ENCODE assay signal across 27 mouse cellular contexts in the genomic region with DNA sequence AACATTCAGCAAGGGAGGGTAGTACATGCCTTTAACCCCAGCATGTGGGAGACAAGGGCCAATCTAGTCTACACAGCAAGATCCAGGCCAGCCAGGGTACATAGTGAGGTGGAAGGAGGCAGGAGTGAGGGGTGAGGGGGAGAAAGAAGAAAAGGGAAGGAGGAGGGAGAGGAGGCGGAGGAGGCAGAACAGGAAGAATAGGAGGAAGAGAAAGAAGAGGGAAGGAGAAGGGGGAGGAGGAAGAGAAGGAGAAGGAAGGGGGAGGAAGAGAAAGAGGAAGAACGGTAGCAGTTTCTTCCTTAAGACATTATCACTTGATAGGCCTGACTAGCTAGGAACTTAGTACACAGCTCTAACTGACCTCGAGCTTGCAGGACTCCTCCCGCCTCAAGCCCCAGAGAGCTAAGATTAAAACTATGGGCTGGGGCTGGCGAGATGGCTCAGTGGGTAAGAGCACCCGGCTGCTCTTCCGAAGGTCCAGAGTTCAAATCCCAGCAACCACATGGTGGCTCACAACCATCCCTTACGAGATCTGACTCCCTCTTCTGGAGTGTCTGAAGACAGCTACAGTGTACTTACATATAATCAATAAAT. TPM values are rescaled to one million over a fixed set of nuclear protein-coding genes. Genes with fewer than 3 reads are reported as not detected.
DNase-seq lines count a peak whose midpoint lies in the region; ATAC-seq and TF ChIP-seq lines count a peak whose summit lies in the region.
"Had no signal": no experiment of that assay in that cellular context is flagged by ENCODE, and none has a peak within 500 bp of the region (broad histone marks: within the 10 kb centered on the region; RNA-seq: fewer than 3 reads in every experiment).

No protein-coding gene starts in this region.

- H3K27ac ChIP-seq in MEL (ENCODE audit: control insufficient read depth, low read depth, low read length), result no peak overlapping the region
- no peak overlapping the region for H3K27ac ChIP-seq in kidney, adult 2 months (ENCODE audit: insufficient read depth, low read depth, low read length)
- H3K27ac ChIP-seq: embryonic facial prominence, embryonic 13.5 days; embryonic facial prominence, embryonic 15.5 days; forebrain, embryonic 10.5 days; forebrain, embryonic 12.5 days had no signal

- no peak for TF ChIP-seq EP300 in MEL (IDR thresholded peaks at IDR 0.05; ENCODE audit: low read depth in 1 of 2, low read length in 2 of 2)

- TF ChIP-seq CTCF in MEL (IDR thresholded peaks at IDR 0.05 in 2 of 3, conservative IDR thresholded peaks at IDR 0.05 in 1 of 3; ENCODE audit: control insufficient read depth in 1 of 3, insufficient read depth in 1 of 3, low read depth in 2 of 3, low read length in 3 of 3, poor library complexity in 1 of 3, severe bottlenecking in 1 of 3), result no peak
- TF ChIP-seq CTCF in kidney, adult 2 months (conservative IDR thresholded peaks at IDR 0.05; ENCODE audit: insufficient read depth, insufficient read length, low read depth, low read length), result no peak

- WGBS in kidney, adult 2 months, result 75% methylated on average over 8 of the region's 8 CpGs

- no peak overlapping the region for H3K4me3 ChIP-seq in MEL (ENCODE audit: control insufficient read depth in 1 of 2, insufficient read depth in 1 of 2, low read depth in 2 of 2, low read length in 2 of 2)
- no peak overlapping the region for H3K4me3 ChIP-seq in kidney, adult 2 months (ENCODE audit: insufficient read depth, low read depth, low read length)
- H3K4me3 ChIP-seq: embryonic facial prominence, embryonic 13.5 days; embryonic facial prominence, embryonic 15.5 days; erythroblast, embryonic 14.5 days; forebrain, embryonic 10.5 days; forebrain, embryonic 12.5 days had no signal

- peaks cover 0 to 18% of the 10 kb centered on the region in 2 experiments; a peak in 2 of 4 replicates for H3K36me3 ChIP-seq in MEL (ENCODE audit: control insufficient read depth in 1 of 2, insufficient read depth in 2 of 2, low read length in 2 of 2)
- H3K36me3 ChIP-seq in kidney, adult 2 months (ENCODE audit: control insufficient read depth, insufficient read depth, low read length), result no peaks in the 10 kb centered on the region
- H3K36me3 ChIP-seq: embryonic facial prominence, embryonic 13.5 days; embryonic facial prominence, embryonic 15.5 days; forebrain, embryonic 10.5 days; forebrain, embryonic 12.5 days had no signal

- H3K9me3 ChIP-seq in MEL (replicated peaks; ENCODE audit: insufficient read depth, low read length), result no peaks in the 10 kb centered on the region
- H3K9me3 ChIP-seq: embryonic facial prominence, embryonic 13.5 days; embryonic facial prominence, embryonic 15.5 days; forebrain, embryonic 10.5 days; forebrain, embryonic 12.5 days had no signal

- DNase-seq in MEL (ENCODE audit: low read depth, low spot score), result peak; percentile 56
- peak; percentile 32 for DNase-seq in MEL-GATA-1-ER (ENCODE audit: extremely low read depth, low read depth)
- no peak for DNase-seq in urinary bladder, postnatal 4 days (ENCODE audit: low spot score in 2 of 2)
- DNase-seq in embryo, embryonic 10 days (ENCODE audit: low spot score), result no peak
- DNase-seq in kidney, adult 2 months, result no peak
- no peak for DNase-seq in ovary, postnatal 36 days (ENCODE audit: low spot score)
- DNase-seq: adrenal gland, adult 2 months; adrenal gland, postnatal 10 days; adrenal gland, postnatal 25 days; cerebellum, adult 11-12 months; cerebellum, adult 2 months; cerebellum, adult 9-10 months; cerebellum, postnatal 10 days; cerebellum, postnatal 25 days had no signal

- ATAC-seq in common myeloid progenitor, adult 5-6 weeks (replicated peaks; ENCODE audit: low read depth, poor library complexity, severe bottlenecking), result peak; percentile 71
- ATAC-seq in megakaryocyte, adult 5-6 weeks (ENCODE audit: poor library complexity, severe bottlenecking), result peak; percentile 72
- ATAC-seq: forebrain, embryonic 14.5 days; forebrain, embryonic 16.5 days had no signal

- H3K79me2 ChIP-seq in MEL (ENCODE audit: control insufficient read depth, insufficient read depth, low read length, poor library complexity), result no peaks in the 10 kb centered on the region

- no peak for TF ChIP-seq POLR2A in MEL (IDR thresholded peaks at IDR 0.05; ENCODE audit: control insufficient read depth in 1 of 2, insufficient read depth in 1 of 2, low read depth in 1 of 2, low read length in 2 of 2, poor library complexity in 1 of 2)
- no peak for TF ChIP-seq POLR2A in kidney, adult 2 months (IDR thresholded peaks at IDR 0.05; ENCODE audit: low read depth, low read length)

- no peaks in the 10 kb centered on the region for H3K27me3 ChIP-seq in MEL (ENCODE audit: control insufficient read depth in 1 of 2, insufficient read depth in 2 of 2, low read length in 2 of 2)
- H3K27me3 ChIP-seq in kidney, adult 2 months (replicated peaks; ENCODE audit: control insufficient read depth, insufficient read depth, low read length), result no peaks in the 10 kb centered on the region
- H3K27me3 ChIP-seq: embryonic facial prominence, embryonic 13.5 days; embryonic facial prominence, embryonic 15.5 days; forebrain, embryonic 12.5 days had no signal

- TF ChIP-seq RAD21 in MEL (IDR thresholded peaks at IDR 0.05; ENCODE audit: low read depth, low read length), result no peak

- no peak overlapping the region for H3K9ac ChIP-seq in MEL (ENCODE audit: control insufficient read depth, low read depth, low read length, poor library complexity, severe bottlenecking)
- H3K9ac ChIP-seq: embryonic facial prominence, embryonic 13.5 days; embryonic facial prominence, embryonic 15.5 days; forebrain, embryonic 12.5 days had no signal

- H3K4me1 ChIP-seq in MEL (ENCODE audit: control insufficient read depth in 1 of 2, insufficient read depth in 2 of 2, low read length in 2 of 2), result peaks cover 3 to 18% of the 10 kb centered on the region in 2 experiments
- H3K4me1 ChIP-seq in kidney, adult 2 months (ENCODE audit: control insufficient read depth, insufficient read depth, low read length), result no peaks in the 10 kb centered on the region
- H3K4me1 ChIP-seq: embryonic facial prominence, embryonic 15.5 days; forebrain, embryonic 10.5 days; forebrain, embryonic 12.5 days had no signal

TF ChIP-seq in MEL, 35 proteins besides CTCF, POLR2A, EP300 and RAD21:
- TF ChIP-seq TCF12 (IDR thresholded peaks at IDR 0.05; ENCODE audit: low read depth, low read length) (no peak), TBP (IDR thresholded peaks at IDR 0.05; ENCODE audit: low read depth, low read length) (peak; percentile 94)

RNA-seq across cellular contexts. Expression of a gene that starts 16.7 kb away (rescaled TPM):
- total RNA-seq in MEL (2012; rRNA removed), result 0.42 and 0.50 TPM in 2 replicates
- under 1 TPM in 1 of 2 experiments, not detected in 1; 0.15 TPM for polyA plus RNA-seq in MEL (2012; ENCODE audit: insufficient read depth in 1 of 2, insufficient read length in 2 of 2, low read depth in 1 of 2, low replicate concordance in 2 of 2, missing spikeins in 1 of 2)
- 0.23 TPM in 1 of 2 replicates, not detected in the other for total RNA-seq in common myeloid progenitor, adult 5-6 weeks (2017)
- 0.33 TPM in 1 of 2 replicates, not detected in the other for total RNA-seq in megakaryocyte, adult 5-6 weeks (2015)
- 0.04 and 0.08 TPM in 2 replicates for total RNA-seq in megakaryocyte, adult 5-6 weeks (2017)
- polyA plus RNA-seq in kidney, adult 2 months (2012; rRNA removed), result 0.04 and 0.06 TPM in 2 replicates
- polyA plus RNA-seq: adrenal gland, adult 2 months; embryonic facial prominence, embryonic 11.5 days; erythroblast, embryonic 14.5 days had no signal

RNA-seq across cellular contexts. Expression of a gene that starts 23.5 kb away (rescaled TPM):
- 164 and 175 TPM in 2 replicates for total RNA-seq in MEL (2012; rRNA removed)
- polyA plus RNA-seq in MEL (2012; ENCODE audit: insufficient read depth in 1 of 2, insufficient read length in 2 of 2, low read depth in 1 of 2, low replicate concordance in 2 of 2, missing spikeins in 1 of 2), result 100 to 1,000 TPM in 1 of 2 experiments, not detected in 1; 146 TPM
- total RNA-seq in common myeloid progenitor, adult 5-6 weeks (2017), result 135 and 147 TPM in 2 replicates
- total RNA-seq in megakaryocyte, adult 5-6 weeks (2015), result 46.1 and 63.0 TPM in 2 replicates
- total RNA-seq in megakaryocyte, adult 5-6 weeks (2017), result 54.2 and 60.8 TPM in 2 replicates
- polyA plus RNA-seq in kidney, adult 2 months (2012; rRNA removed), result 45.7 and 50.9 TPM in 2 replicates

RNA-seq across cellular contexts. Expression of a gene that starts 45.3 kb away (rescaled TPM):
- total RNA-seq in MEL (2012; rRNA removed), result 9.0 and 9.7 TPM in 2 replicates
- polyA plus RNA-seq in MEL (2012; ENCODE audit: insufficient read depth in 1 of 2, insufficient read length in 2 of 2, low read depth in 1 of 2, low replicate concordance in 2 of 2, missing spikeins in 1 of 2), result 1 to 10 TPM in 1 of 2 experiments, not detected in 1; 5.7 TPM
- 0.58 and 1.3 TPM in 2 replicates for total RNA-seq in common myeloid progenitor, adult 5-6 weeks (2017)
- 0.54 TPM in 1 of 2 replicates, not detected in the other for total RNA-seq in megakaryocyte, adult 5-6 weeks (2015)
- total RNA-seq in megakaryocyte, adult 5-6 weeks (2017), result not detected in 2 replicates
- polyA plus RNA-seq in kidney, adult 2 months (2012; rRNA removed), result 0.05 and 0.15 TPM in 2 replicates
- total RNA-seq: adrenal gland, adult 2 months; adrenal gland, postnatal 10 days; adrenal gland, postnatal 25 days; adrenal gland, postnatal 4 days; ES-E14 had no signal
- polyA plus RNA-seq: adrenal gland, adult 2 months; cerebellum, adult 2 months; erythroblast, embryonic 14.5 days; forebrain, embryonic 12.5 days; forebrain, embryonic 14.5 days; forebrain, embryonic 16.5 days; frontal cortex, adult 2 months had no signal

RNA-seq across cellular contexts. Expression of a gene that starts 55.1 kb away (rescaled TPM):
- total RNA-seq in MEL (2012; rRNA removed), result 33.0 and 36.7 TPM in 2 replicates
- polyA plus RNA-seq in MEL (2012; ENCODE audit: insufficient read depth in 1 of 2, insufficient read length in 2 of 2, low read depth in 1 of 2, low replicate concordance in 2 of 2, missing spikeins in 1 of 2), result 10 to 100 TPM in 1 of 2 experiments, not detected in 1; 44.3 TPM
- total RNA-seq in common myeloid progenitor, adult 5-6 weeks (2017), result 253 and 277 TPM in 2 replicates
- total RNA-seq in megakaryocyte, adult 5-6 weeks (2015), result 47.8 and 56.5 TPM in 2 replicates
- total RNA-seq in megakaryocyte, adult 5-6 weeks (2017), result 166 and 238 TPM in 2 replicates
- 383 and 404 TPM in 2 replicates for polyA plus RNA-seq in kidney, adult 2 months (2012; rRNA removed)

Comparison
In these comparisons a context has a peak if more than half of its experiments do, and no peak if none do; other contexts are left out.
1. DNase-seq: peak in MEL (single experiment) and MEL-GATA-1-ER (single experiment); none in urinary bladder, postnatal 4 days (0 of 2), embryo, embryonic 10 days (single experiment), kidney, adult 2 months (single experiment) and ovary, postnatal 36 days (single experiment).